Mouse (Mus musculus) CH12F3 (cell line): Measurements from ENCODE around the gene Rtn2.

Experiments
- in situ Hi-C: fragments of 300-500 bp; cut with MboI; formaldehyde crosslinking; loops from 2 replicates; pipeline ENCODE4 v1.14.3; 2020; ENCODE audit warnings: low sequenced_read_pairs

The Rtn2 gene

DNA sequence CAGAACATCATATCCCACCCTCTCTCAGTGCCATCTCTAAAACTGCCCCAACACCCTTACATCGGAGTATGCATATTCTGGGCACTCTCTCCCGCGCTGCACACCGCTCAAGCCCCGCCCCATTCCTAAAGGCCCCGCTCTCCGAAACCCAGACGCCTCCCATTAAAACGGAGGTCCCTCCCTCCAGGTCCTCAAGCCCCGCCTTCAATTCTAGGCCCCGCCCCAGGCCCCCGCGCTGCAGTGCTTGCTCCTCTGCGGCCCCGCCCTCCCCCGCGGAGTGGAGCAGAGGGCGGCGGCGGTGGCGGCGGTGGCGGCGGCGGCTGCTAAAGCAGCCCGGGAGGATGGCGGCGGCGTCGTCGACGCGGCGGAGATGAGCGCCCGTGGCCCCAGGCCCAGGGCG lies at the start of gene Rtn2:
Gene Rtn2, plus strand, starts transcription at position 240 of the 400 bp plus-strand sequence.
- in situ Hi-C loops, result loop anchor here (5.0 to 10.0 kb wide), 2 partner anchors 65 to 88 kb away; no protein-coding TSS in a partner anchor

- in situ Hi-C loops, result no loop called here
Measured at GRCm38 (mm10) chr7:19234652-19235051, 47.8 kb upstream of the Rtn2 start.

DNA sequence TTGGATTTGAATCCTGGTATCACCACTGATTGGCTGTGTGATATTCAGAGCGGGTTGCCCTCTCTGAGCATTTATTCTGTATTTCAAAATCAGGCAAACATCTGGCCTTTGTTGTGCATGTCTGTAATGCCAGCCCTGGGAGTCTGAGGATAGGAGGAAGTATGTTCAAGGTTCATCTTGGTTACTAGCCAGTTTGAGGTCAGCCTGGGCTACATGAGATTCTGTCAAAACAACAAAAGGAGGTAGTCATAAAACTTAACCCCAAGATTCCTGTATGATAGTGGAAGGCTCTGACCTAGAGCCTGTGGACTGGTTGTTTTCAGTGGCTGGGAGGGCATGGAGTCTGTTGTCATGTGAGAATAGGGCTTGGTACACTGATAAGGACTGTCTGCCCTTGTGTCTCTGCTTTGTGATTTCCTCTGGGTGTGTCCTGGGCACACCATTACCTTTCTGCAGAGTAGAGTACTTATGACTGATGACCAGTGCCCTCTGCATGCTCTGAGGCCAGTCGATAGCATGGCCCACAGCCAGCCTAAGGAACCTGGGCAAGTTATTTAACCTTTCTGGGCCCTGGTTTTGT lies 47.2 kb upstream of the Rtn2 start:
- in situ Hi-C loops, result no loop called here

GRCm38 (mm10) chr7:19236411-19236810 lies 46.0 kb upstream of the Rtn2 start:
- in situ Hi-C loops, result no loop called here

DNA sequence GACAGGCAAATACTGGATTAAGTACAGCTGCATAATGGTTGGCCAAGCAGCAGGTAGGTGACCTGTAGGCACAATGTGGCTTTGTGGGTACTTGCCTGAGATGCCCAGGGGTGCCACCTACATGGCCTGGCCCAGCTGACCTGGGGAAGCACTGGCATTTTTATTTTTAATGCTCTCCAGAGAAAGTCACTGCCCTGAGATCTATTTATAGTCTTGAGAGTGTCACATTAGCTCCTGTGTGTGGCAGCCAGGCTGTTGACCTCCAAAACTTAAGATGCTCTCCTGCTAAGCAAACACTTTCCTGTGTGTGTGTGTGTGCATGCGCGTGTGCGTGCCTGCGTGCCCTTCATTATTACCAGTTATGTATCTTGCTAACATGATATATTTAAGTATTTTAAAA lies 44.1 kb upstream of the Rtn2 start:
- in situ Hi-C loops, result no loop called here

DNA sequence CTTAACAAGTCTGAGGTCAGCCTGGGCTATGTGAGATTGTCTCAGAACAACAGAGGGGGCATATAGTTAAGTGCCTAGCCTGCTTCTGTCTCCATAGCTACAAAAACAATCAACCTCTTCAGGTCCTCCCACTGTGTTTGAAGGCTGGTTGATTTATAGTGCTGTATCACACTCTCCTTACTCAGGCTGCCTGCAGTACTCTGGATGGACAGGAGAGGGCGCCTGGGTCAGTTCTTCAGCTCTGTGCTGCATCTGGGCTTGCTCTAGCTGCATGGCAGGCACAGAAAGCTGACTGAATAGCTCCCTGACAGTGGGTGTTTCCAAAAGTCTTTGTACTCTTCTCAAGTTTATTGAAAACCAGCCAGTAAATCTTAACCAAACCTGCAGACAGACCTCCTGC lies 43.0 kb upstream of the Rtn2 start:
- in situ Hi-C loops, result no loop called here

DNA sequence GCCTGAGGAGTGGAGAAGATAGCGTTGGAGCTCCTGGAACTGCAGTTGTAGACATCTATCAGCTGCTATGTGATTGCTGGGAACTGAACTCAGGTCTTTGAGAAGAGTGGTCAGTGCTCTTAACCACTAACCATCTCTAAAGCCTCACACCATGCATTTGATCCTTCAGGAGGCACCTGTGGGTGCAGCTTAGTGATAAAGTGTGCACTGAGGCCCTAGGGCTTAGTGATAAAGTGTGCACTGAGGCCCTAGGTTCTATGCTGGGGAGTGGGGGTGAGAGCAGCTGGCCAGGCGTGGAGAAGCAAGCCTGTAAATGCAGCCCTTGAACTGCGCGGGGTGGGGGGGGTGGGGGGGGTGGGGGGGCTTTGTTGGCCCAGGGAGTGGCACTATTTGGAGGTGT lies 42.4 kb upstream of the Rtn2 start:
- in situ Hi-C loops, result no loop called here

DNA sequence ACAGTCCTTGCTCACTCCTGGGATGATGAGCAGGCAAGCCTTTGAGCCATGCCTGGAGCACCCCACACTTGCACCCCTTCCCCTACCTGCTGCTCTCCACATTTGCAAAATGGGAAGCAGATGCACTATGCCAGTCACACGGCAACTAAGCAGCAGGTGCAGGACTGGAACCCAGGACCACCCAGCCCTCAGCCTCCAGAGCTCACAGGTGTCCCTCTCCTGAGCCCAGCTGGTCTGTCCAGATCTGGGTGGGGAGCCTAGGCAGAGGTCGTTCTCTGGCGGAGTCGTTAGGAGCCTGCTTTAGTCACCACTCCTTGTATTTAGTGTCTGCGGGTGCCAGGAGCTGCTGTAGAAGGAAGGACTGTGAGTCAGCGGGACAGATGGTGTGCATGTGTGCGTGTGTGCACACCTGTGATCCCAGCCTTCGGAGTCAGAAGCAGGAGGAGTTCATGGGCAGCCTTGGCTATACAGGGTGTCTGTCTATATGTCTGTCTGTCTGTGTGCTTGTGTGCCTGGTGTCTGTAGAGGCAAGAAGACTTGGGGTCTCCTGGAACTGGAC lies 41.4 kb upstream of the Rtn2 start:
- in situ Hi-C loops, result no loop called here

GRCm38 (mm10) chr7:19242005-19242404 lies 40.4 kb upstream of the Rtn2 start:
- in situ Hi-C loops, result no loop called here

- in situ Hi-C loops, result no loop called here
Measured at GRCm38 (mm10) chr7:19243858-19244257, 38.6 kb upstream of the Rtn2 start.

DNA sequence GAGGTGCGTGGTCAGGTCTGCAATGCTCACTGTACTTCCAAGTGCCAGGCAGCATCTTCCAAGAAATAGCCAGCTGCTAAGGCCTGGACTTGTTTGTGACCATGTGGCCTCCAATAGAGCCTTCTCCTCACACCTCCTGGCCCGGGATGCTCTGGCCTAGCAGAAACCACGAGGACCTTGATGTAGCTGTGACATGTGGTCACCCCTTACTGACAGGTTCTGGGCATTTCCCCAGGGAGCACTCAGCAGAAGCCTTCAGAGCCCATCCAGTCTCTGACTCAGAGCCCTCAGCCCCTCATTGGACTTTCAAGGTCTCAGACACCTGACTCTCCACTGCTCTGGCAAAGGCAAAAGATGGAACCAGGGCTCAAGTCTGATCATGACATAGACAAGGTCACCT lies 37.3 kb upstream of the Rtn2 start:
- in situ Hi-C loops, result no loop called here

DNA sequence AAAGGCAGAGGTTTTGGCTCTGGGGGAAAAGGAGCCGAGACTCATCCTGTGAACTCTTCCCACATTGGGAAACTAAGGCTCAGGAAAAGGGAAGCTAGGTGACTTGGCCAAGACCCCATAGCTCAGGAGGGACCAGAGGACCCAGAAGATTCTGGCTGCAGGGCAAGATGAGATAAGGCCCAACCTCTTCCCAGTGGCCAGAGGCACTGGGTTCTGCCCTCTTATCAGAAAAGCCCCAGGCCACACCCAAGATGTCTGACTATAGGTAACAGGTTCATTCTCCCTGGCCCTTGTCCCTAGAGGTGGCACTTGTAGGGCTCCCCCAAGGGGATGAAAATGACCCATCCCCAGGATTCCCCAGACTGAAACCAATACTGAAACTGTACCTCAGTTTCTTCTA lies 35.6 kb upstream of the Rtn2 start:
- in situ Hi-C loops, result no loop called here

DNA sequence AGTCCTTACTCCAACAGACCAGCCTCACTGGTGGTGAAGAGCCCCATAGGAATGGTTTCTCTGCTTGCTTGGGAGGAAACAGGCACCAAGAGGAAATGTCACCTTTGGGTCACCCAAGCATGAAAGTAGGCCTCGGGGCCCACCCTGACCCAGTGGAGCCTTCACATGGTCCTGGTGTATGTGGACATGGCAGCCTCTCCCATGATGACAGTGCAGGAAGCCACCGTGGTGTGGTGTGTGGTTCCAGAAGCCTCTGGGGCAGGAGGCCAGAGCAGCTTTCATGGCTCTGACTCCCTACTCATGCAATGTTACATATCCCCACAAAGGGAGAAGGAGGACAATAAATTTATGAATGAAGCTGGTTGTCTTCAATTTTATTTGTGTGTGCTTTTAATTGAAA lies 34.9 kb upstream of the Rtn2 start:
- in situ Hi-C loops, result no loop called here

GRCm38 (mm10) chr7:19252078-19252477 lies 30.3 kb upstream of the Rtn2 start:
- in situ Hi-C loops, result no loop called here

DNA sequence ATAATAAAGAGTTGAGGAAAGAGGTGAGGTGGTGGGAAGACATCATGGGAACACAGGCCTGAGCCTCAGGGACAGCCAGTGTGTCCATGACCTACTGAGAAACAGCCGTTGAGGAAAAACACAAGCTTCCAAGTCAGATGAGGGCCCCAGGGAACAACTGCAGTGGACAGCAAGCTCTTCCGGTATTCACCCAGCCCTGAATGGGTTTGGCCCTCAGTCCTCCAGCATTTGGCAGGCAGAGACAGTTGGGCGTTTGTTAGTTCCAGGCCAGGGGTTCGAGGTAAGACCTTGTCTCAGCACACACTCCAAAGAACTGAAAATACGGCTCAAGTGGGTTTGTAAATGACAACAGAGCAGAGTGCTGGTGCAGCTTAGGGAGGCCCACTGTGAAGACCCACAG lies 29.0 kb upstream of the Rtn2 start:
- in situ Hi-C loops, result no loop called here

GRCm38 (mm10) chr7:19255395-19255794 lies 27.0 kb upstream of the Rtn2 start:
- in situ Hi-C loops, result no loop called here

DNA sequence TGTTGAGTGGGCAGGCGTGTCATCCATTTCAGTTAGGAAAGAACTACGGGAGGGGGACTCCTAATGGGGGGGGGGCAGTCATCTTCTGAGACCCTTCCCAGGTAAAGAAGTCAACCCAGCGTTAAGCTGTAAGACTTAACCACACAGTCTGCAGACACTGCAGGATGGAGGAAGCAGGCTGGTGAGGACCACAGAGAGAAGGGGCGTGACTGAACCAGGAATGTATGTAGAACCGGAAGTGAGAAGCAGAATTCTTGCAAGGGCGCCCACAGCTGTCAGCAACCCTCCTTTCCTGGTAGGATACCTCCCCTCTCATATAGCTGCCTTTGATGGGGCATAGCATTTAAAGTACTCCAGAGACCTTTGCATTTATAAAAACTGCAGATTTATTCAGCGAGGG lies 25.9 kb upstream of the Rtn2 start:
- in situ Hi-C loops, result no loop called here

GRCm38 (mm10) chr7:19257390-19258022 lies 24.9 kb upstream of the Rtn2 start:
- in situ Hi-C loops, result no loop called here

GRCm38 (mm10) chr7:19258336-19258735 lies 24.1 kb upstream of the Rtn2 start:
- in situ Hi-C loops, result no loop called here

- in situ Hi-C loops, result no loop called here
Measured at GRCm38 (mm10) chr7:19265147-19265546, 17.3 kb upstream of the Rtn2 start.

DNA sequence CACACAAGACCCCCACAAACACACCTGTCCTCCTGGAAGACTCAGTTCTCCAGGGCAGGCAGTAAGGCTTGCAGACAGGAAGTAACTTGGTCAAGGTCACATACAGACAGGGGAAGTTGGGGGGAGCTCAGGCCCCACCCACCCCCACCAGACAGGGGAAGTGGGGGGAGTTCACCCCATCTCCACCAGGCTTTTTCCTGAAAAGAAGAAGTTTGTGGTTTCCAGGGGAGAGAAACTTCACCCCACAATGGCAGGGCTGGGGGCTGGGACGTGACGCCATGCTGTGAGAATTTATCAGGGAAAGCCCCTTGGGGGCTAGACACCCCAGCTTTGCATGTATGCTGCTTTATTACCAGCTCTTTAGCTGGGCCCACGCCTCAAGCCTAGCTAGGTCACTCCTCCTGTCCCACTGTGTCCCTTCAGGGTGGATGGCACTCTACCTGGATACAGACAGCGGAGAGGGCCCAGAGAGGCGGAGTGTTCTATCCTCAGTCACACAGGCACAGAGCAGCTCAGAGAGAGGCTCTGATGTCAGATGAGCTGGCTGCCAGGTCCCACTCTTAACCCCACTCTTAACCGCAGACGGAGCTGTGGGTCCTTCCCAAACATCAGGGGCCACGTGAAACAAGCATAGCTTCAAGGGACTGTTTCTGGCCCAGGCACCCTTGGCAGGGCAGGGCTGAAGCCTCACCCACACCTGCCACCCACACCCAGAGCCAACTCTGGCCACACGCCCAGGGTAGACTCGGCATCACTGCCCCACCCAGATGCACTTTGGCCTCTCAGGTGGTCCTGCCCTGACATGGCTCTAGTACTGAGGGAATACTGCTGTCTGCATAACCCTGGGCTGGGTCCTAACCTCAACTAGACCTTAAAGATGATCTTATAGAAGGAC lies 16.2 kb upstream of the Rtn2 start:
- in situ Hi-C loops, result no loop called here

DNA sequence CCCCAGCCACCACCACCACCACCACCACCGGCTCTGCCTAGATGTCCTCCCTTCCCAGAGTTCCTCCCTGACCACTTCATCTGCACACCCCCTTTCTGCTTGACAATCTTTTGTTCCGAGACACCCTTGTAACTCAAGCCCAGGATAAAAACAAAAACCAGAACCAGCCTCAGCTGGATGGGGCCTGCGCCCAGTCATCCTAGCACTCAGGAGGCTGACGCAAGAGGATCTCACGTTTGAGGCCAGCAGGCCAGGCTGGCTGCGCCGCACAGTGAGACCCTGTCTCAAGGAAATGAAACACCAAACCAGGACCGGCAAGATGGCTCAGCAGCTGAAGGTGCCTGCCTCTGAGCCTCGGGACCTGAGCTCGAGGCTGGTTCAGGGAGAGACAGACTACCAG lies 15.4 kb upstream of the Rtn2 start:
- in situ Hi-C loops, result no loop called here
